Mouse (Mus musculus): ENCODE measurements around the gene Hist3h2a. TPM values are rescaled to one million over a fixed set of nuclear protein-coding genes. Genes with fewer than 3 reads are reported as not detected.

The Hist3h2a gene
- polyA plus RNA-seq, 1 experiment from 2014 or later: 22.2 TPM

DNA sequence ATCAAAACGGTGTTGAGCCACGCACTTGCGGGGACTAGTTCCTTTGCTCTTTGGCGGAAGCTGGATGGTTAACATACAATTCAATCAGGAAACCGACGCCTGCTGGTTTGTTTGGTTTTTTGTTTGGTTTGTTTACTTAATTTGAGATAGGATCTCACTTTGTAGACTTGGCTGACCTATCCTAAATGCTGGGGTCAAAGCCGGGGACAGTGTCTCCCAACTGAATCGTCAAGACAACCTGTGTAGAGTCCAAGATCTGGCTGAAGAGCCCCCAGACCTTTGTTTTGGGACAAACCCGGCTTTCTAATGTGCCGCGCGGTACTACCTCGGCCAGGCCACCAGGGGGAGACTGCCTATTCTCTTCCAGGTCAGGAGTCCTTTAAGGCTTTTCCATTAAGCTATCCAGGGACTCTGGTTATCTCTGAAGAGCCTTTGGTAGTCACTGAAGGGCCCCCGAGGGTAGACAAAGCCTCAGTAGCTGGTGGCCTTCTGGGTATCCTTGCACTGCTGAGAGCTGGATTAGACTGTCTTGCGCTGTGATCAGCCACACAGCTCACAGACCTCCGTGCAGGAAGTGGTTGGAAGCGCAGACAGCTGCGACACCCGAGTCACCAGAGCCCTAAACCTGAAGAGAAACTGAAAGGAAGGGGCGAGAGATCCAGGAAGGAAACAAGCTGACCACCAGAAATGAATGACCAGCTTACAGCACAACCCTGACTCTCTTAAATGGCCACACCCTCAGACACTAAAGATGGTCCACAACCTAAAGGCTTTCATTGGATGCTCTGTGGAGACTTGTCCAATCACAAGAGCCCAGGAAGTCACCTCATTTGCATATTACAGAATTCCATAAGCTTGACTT lies 26.5 kb upstream of the Hist3h2a start:
- Histone ChIP-seq H3K27ac (peak overlapping the region; percentile 67), H3K9me3 (no peaks in the 10 kb centered on the region), H3K4me1 (0 out of 2 replicates have a peak, but pooled peaks cover 15% of the 10 kb centered on the region), H3K27me3 (0 out of 2 replicates have a peak, but pooled peaks cover 3% of the 10 kb centered on the region), H3K36me3 (peaks cover 22% of the 10 kb centered on the region), H3K4me3 (peak overlapping the region; percentile 26), H3K4me2 (peak overlapping the region; percentile 48), H3K9ac (no peak overlapping the region)
- peak; percentile 64; the same call in 1 of the 2 replicates for ATAC-seq (ENCODE audit: borderline replicate concordance, extremely low read depth, low FRiP score, low TSS enrichment)
- 14% methylated on average over 20 of the region's 20 CpGs for WGBS

DNA sequence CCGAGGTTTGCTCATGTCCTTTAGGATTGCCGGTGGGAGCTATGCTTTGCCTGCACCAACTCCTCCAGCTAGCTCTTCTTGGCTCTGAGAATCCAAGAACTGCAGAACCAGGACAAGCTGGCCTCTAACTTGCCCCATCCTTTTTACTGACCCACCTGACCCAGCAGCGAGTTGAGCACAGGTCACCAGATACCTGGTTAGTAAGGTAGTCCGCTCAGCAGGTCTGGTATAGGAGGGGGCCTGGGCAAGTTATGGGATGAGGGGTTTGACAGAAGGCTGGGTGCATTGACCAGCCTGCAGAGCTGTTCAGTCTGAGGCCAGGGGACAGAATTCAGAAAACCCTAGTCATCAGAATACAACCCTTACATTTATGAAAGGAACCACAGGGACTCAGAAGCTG lies 25.4 kb upstream of the Hist3h2a start:
- Histone ChIP-seq H3K9ac (no peak overlapping the region), H3K36me3 (peaks cover 33% of the 10 kb centered on the region), H3K4me1 (0 out of 2 replicates have a peak, but pooled peaks cover 15% of the 10 kb centered on the region), H3K27me3 (no peaks in the 10 kb centered on the region), H3K4me3 (no peak overlapping the region), H3K4me2 (no peak overlapping the region), H3K27ac (no peak overlapping the region), H3K9me3 (no peaks in the 10 kb centered on the region)
- 65% methylated on average over 4 of the region's 4 CpGs for WGBS
- no peak for ATAC-seq (ENCODE audit: borderline replicate concordance, extremely low read depth, low FRiP score, low TSS enrichment)

DNA sequence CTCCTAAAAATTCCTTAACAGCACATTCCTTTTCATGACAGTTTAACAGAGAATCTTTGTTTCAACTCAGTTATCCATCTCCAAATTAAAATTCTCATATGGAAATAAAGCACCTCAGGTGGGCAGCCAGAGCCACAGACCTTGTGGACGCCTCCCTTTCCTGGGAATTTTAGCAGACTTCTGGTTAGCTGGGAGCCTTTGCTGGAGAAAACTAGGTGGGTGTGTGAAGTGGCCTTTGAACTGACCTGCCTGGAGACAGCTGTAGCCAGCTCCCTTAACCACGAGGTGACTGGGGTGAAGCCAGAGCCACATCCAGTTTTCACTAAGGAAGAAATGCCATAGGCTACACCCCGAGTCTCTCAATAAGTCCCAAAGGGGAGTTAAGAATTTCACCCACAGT lies 24.8 kb upstream of the Hist3h2a start:
- H3K9ac ChIP-seq: no peak overlapping the region
- 0 out of 2 replicates have a peak, but pooled peaks cover 15% of the 10 kb centered on the region for H3K4me1 ChIP-seq
- no peak for ATAC-seq (ENCODE audit: borderline replicate concordance, extremely low read depth, low FRiP score, low TSS enrichment)
- H3K9me3 ChIP-seq: no peaks in the 10 kb centered on the region
- peaks cover 37% of the 10 kb centered on the region for H3K36me3 ChIP-seq
- no peaks in the 10 kb centered on the region for H3K27me3 ChIP-seq
- H3K4me2 ChIP-seq: no peak overlapping the region
- no peak overlapping the region for H3K27ac ChIP-seq
- WGBS: 33% methylated on average over 3 of the region's 3 CpGs
- H3K4me3 ChIP-seq: no peak overlapping the region

DNA sequence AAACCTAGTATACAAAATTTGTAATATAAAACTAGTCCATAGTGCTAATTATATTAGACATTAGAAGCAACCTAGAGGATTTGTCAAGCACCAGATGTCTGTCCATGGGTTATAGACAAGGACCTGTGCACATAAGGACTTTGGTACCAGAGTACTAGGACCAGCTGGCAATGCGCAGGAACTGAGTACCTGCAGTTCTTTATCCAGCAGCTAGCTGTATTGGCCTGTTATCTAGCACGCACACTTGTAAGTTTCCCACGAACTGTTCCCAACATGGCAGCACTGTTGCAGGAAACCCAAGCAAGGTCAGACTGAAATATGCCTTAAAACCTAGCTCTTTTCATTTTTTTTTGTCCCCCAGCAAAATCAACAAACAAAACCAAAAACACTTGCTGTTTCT lies 24.2 kb upstream of the Hist3h2a start:
- no peaks in the 10 kb centered on the region for H3K9me3 ChIP-seq
- no peak overlapping the region for H3K4me3 ChIP-seq
- no peak for ATAC-seq (ENCODE audit: borderline replicate concordance, extremely low read depth, low FRiP score, low TSS enrichment)
- no peak overlapping the region for H3K4me2 ChIP-seq
- H3K27ac ChIP-seq: no peak overlapping the region
- H3K36me3 ChIP-seq: peaks cover 41% of the 10 kb centered on the region
- WGBS: 79% methylated on average over 3 of the region's 3 CpGs
- 0 out of 2 replicates have a peak, but pooled peaks cover 15% of the 10 kb centered on the region for H3K4me1 ChIP-seq
- no peaks in the 10 kb centered on the region for H3K27me3 ChIP-seq
- H3K9ac ChIP-seq: no peak overlapping the region

DNA sequence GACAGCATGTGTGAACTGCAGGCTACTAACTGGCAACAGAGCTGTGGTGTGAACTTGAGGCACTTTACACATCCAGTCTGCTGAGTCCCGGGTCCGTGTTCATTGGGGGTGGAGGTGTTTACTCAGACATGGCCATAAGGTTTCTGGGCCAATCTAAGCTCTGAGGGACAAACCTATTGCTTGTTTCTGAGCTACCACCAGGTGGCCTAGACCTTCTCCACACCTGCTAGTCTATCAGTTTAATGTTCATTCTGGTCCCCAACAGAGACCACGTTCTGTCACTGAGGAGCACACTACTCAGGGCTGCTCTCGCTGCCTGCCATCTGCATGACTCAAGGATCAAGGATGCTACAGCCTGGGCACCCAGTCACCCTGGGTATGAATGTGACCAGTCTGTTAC lies 22.9 kb upstream of the Hist3h2a start:
- Histone ChIP-seq H3K9ac (no peak overlapping the region), H3K4me1 (peaks cover 20% of the 10 kb centered on the region; the same call in 1 of the 2 replicates), H3K4me3 (no peak overlapping the region), H3K27ac (no peak overlapping the region), H3K4me2 (no peak overlapping the region), H3K36me3 (peaks cover 52% of the 10 kb centered on the region), H3K27me3 (no peaks in the 10 kb centered on the region), H3K9me3 (no peaks in the 10 kb centered on the region)
- 62% methylated on average over 4 of the region's 4 CpGs for WGBS
- ATAC-seq (ENCODE audit: borderline replicate concordance, extremely low read depth, low FRiP score, low TSS enrichment): 0 out of 2 replicates have a peak, but pooled peaks have one; percentile 19

DNA sequence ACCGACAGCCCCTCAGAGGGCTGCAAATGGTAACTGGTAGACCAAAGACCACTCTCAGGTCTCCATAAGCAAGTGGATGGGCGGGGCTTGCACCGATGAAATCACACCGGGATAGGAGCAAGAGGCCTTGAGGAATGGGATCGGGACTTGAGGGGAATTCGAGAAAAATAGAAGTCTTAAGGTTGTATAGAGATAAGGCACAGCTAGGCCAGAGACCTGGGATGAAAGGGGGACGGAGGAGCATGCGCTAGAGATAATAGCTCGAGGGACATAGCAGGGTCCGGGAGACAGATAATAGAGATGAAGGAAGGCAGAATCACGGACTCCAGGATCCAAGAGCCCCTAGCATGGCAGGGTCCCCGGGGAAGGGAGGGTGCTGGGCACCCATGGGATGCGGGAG lies 16.6 kb upstream of the Hist3h2a start:
- Histone ChIP-seq H3K36me3 (peaks cover 32% of the 10 kb centered on the region), H3K9ac (peak overlapping the region; percentile 96), H3K4me1 (peaks cover 20% of the 10 kb centered on the region), H3K27ac (peak overlapping the region; percentile 96), H3K4me3 (peak overlapping the region; percentile 79), H3K4me2 (peak overlapping the region; percentile 76), H3K9me3 (no peaks in the 10 kb centered on the region), H3K27me3 (no peaks in the 10 kb centered on the region; the same call in 1 of the 2 replicates)
- under 1% methylated on average over 13 of the region's 13 CpGs for WGBS
- ATAC-seq (ENCODE audit: borderline replicate concordance, extremely low read depth, low FRiP score, low TSS enrichment): peak; percentile 6; the same call in 1 of the 2 replicates

DNA sequence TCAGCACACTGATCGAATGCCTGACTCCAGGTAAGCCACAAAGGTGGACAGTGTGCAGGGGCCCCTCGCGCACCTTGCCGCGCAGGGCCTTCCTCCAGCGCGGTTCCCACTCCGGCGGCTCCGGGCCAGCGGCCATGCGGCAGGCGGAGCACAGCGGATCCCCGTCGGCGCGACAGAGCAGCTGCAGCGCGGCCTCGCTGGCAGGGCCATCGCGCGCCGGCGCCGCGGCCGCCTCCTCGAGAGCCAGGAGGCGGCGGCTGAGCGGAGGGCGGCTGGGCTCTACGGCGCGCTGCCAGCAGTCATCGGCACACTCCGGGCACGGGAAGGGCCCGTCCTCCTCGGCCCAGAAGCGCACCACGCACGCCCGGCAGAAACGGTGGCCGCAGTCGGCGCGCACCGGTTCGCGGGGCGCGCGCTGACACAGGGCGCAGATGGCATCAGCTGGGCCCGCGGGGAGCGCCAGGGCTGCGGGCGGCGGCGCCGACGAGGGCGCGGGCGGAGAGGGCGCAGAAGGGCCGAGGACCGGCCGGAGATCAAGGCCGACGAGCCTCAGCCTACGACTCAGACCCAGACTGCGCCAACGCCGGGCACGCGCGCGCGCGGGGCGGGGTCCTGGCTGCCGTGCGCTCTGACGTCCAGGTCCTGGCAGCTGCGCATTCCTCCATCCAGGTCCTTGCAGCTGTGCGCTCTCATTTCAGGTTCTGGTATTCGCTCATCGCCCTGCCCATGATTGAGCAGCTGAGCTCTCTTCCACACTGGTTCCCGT lies 16.0 kb upstream of the Hist3h2a start, which contains the start of gene Rnf187:
Rnf187 (minus strand) TSS at position 595 of the 766 bp plus-strand sequence.
- Histone ChIP-seq H3K9ac (peak within 1 kb of the TSS; percentile 96), H3K27me3 (no peaks in the 10 kb centered on the region; the same call in 1 of the 2 replicates), H3K27ac (peak within 1 kb of the TSS; percentile 96), H3K4me1 (peaks cover 20% of the 10 kb centered on the region), H3K4me3 (peak within 1 kb of the TSS; percentile 79), H3K4me2 (peak within 1 kb of the TSS; percentile 76), H3K9me3 (no peaks in the 10 kb centered on the region), H3K36me3 (peaks cover 26% of the 10 kb centered on the region)
- peak; percentile 96 for ATAC-seq (ENCODE audit: borderline replicate concordance, extremely low read depth, low FRiP score, low TSS enrichment)
- under 1% methylated on average over 82 of the region's 95 CpGs for WGBS

DNA sequence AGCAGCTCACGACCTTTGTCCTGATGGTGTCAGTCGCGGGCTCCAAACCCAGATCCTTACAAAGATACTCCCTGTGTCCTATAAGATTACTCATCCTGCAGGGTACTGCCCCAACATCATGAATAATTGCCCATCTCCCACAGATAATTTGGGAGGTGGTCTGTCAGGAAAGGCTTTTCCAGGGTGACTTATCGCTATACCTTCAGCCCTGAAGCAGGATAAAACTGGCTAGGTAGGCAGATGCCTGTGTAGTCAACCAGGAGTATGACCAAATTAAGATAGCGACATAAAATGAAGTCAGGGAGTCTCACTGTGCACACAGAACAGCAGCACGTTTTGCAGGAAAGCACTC lies 15.4 kb upstream of the Hist3h2a start:
- peak overlapping the region; percentile 76 for H3K4me2 ChIP-seq
- peak overlapping the region; percentile 79 for H3K4me3 ChIP-seq
- WGBS: 15% methylated on average over 6 of the region's 6 CpGs
- peak overlapping the region; percentile 39; the same call in 1 of the 2 replicates for H3K27ac ChIP-seq
- H3K36me3 ChIP-seq: peaks cover 21% of the 10 kb centered on the region
- H3K27me3 ChIP-seq: no peaks in the 10 kb centered on the region; the same call in 1 of the 2 replicates
- no peak; the same call in 1 of the 2 replicates for ATAC-seq (ENCODE audit: borderline replicate concordance, extremely low read depth, low FRiP score, low TSS enrichment)
- no peaks in the 10 kb centered on the region for H3K9me3 ChIP-seq
- H3K9ac ChIP-seq: peak overlapping the region; percentile 96; the same call in 1 of the 2 replicates
- H3K4me1 ChIP-seq: peaks cover 20% of the 10 kb centered on the region

DNA sequence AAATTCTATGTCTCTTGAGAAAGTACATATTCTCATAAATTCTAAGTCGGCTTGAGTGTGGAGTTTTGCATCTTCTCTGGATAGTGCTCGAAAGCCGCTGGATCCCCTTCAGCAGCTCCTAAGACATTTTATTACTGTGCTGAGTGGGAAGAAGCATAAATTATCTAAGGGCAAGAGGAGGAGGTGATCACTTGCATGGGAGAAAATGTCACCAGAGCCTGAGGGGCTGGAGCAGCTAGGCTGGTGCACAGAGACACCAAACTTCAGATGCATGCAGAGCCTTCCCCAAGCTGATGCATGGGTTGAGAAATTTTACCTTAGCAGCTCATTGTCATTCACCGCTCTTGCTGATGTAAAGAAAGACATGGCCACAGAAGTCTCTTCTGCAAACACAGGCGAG lies 10.3 kb upstream of the Hist3h2a start:
- Histone ChIP-seq H3K4me1 (peaks cover 11% of the 10 kb centered on the region), H3K27ac (no peak overlapping the region), H3K36me3 (no peaks in the 10 kb centered on the region), H3K9me3 (no peaks in the 10 kb centered on the region), H3K4me3 (no peak overlapping the region), H3K9ac (no peak overlapping the region), H3K27me3 (peaks cover 25% of the 10 kb centered on the region), H3K4me2 (no peak overlapping the region)
- no peak for ATAC-seq (ENCODE audit: borderline replicate concordance, extremely low read depth, low FRiP score, low TSS enrichment)
- 76% methylated on average over 5 of the region's 5 CpGs for WGBS

DNA sequence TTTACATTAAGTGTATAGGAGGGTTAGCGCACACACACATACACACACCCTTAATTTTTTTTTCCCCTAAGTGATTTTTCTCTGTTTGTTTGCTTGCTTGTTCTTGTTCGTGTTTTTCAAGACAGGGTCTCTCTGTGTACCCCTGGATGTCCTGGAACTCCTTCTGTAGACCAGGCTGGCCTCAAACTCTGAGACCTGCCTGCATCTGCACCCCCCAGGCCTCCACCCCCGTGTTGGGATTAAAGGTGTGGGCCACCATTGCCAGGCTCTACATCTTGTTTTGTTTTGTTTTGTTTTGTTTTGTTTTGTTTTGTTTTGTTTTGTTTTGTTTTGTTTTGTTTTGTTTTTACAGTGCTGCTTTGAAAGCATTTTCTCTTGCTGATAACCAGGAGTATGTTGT lies 7.2 kb upstream of the Hist3h2a start:
- 79% methylated on average over 3 of the region's 3 CpGs for WGBS
- Histone ChIP-seq H3K9me3 (no peaks in the 10 kb centered on the region), H3K36me3 (no peaks in the 10 kb centered on the region), H3K4me2 (no peak overlapping the region), H3K9ac (no peak overlapping the region), H3K4me1 (peaks cover 13% of the 10 kb centered on the region), H3K27ac (no peak overlapping the region), H3K27me3 (peaks cover 50% of the 10 kb centered on the region), H3K4me3 (no peak overlapping the region)
- no peak for ATAC-seq (ENCODE audit: borderline replicate concordance, extremely low read depth, low FRiP score, low TSS enrichment)

DNA sequence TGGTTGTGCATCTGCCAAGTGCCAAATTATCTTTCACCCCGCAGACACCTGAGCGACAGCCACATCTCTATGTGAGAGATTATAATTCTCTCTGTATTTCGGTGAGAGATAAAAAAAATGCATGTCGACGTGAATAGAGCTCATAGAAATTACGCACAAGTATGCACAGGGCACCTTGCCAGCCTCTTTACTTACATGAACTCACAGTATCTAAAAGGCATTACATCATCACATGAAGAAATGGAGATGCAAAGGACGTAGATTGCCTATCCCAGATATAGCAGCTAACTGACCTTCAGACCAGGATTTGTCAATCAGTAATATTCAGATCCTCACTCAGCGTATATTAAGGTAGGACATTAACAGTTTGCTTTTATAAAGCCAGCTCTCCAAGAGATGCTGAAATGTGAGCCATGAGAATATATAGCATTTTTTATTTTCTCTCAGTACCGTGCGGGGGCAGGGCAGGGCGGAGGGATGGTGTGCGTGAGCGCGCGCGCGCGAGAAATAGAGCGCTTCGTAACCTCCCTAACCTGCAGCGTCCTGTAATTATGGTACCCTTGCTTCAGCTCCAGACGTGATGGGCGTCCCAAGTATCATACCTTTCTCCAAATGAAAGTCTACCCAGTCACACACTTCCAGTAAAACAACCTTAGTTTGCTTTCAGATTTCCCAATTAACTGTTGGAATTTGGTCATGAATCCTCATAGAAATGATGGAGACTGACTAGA lies 6.5 kb upstream of the Hist3h2a start:
- 11% methylated on average over 23 of the region's 23 CpGs for WGBS
- peaks cover 53% of the 10 kb centered on the region for H3K27me3 ChIP-seq
- ATAC-seq (ENCODE audit: borderline replicate concordance, extremely low read depth, low FRiP score, low TSS enrichment): no peak

More for the DNA sequence above, 6.5 kb upstream of the Hist3h2a start:
- Histone ChIP-seq H3K4me3 (peak overlapping the region; percentile 41), H3K9me3 (no peaks in the 10 kb centered on the region), H3K4me1 (peaks cover 13% of the 10 kb centered on the region), H3K27ac (peak overlapping the region; percentile 92), H3K4me2 (peak overlapping the region; percentile 57), H3K36me3 (no peaks in the 10 kb centered on the region), H3K9ac (no peak overlapping the region; the same call in 1 of the 2 replicates)

Measured in lung, embryonic 15.5 days (tissue).